Mouse (Mus musculus): Measurements from ENCODE around the gene Rasef.

Rasef gene

DNA sequence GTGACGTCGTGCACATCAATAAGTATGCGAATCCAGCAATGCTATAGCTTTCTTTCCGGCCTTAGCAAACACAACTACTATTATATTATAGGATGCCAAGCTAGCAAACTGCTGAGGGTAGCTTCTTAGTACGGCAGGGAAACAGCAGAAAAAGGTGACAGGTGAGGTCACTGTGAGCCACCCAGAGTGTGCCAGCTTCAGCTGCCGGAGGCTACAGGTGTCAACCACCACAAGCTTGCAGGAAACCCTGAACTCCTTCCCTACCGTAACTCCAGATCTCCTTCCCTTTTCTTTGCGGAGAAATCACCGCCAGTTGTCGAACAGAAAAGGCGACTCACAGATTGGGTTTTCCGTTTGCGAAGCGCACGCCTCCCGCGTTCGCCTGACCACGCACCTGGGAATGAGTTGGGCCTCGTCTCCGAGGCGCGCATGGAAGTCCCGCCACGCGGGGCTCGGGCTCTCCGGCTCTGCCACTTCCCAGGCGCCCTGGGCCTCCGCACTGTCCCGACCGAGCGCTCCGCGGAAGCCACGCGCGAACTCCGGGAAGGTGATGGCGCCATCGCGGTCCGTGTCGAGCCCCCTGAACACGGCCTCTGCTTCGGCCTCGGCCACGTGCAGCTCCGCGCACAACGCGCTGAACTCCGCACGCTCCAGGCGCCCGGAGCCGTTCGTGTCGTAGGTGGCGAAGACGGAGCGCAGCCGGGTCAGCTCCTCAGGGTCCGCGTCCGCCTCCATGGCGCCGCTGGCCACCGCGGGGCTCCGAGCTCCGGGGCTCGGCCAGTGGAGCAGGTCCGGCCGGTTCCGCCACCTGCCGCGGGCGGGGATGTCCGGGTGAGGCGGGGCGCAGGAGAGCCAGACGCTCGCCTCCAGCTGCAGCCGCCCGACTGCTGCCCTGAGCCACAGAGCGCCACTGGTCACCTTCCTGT, at the start of gene Rasef:
Gene Rasef, minus strand, starts transcription at position 735 of the 926 bp plus-strand sequence.
- DNase-seq (ENCODE audit: low read depth, low spot score): no peak
- H3K36me3 ChIP-seq (ENCODE audit: control insufficient read depth, insufficient read depth, low read length, poor library complexity, severe bottlenecking): no peaks in the 10 kb centered on the region

DNA sequence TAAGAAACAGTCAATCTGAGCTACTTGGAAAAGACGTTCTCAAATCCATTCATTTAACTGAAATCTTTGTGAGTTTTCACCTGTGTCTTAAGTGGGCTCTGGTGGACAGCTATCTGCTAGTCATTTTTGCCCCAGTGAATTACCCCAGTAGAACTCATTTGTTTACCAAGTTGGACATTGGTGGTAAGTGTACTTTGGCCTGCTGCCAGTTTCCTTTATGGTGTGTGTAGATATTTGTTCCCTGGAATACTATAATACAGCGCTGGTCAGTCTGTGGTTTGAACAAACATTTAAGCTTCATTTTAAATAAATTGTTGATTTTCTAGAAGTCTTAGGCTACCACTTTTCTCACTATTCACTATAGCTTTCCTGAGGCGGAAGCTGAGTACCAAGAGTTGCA, 35.8 kb upstream of the Rasef start:
- no peak for DNase-seq (ENCODE audit: low read depth, low spot score)
- no peaks in the 10 kb centered on the region for H3K27me3 ChIP-seq (ENCODE audit: control insufficient read depth, insufficient read depth, low read length, poor library complexity, severe bottlenecking)

More for the DNA sequence above, at the start of gene Rasef:
- no peaks in the 10 kb centered on the region for H3K27me3 ChIP-seq (ENCODE audit: control insufficient read depth, insufficient read depth, low read length, poor library complexity, severe bottlenecking)

DNA sequence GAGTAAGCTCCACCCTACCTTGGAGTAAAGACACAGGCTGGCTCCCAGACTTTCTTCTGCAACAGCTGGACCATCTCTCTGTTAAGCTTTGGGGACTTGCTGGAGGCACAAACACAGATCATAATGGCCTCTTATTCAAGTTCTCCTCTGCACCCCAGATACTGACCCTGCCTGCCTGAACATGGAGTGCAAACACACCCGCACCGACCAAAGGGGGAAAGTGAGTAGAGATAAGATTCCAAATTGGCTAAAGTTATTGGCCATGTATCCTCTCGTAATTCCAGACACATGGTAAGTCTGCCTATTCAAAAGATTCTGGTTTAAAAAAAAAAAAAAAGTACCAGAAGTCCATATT, 369 bp upstream of the Rasef start:
- no peaks in the 10 kb centered on the region for H3K27me3 ChIP-seq (ENCODE audit: control insufficient read depth, insufficient read depth, low read length, poor library complexity, severe bottlenecking)
- DNase-seq (ENCODE audit: low read depth, low spot score): no peak
- no peaks in the 10 kb centered on the region for H3K36me3 ChIP-seq (ENCODE audit: control insufficient read depth, insufficient read depth, low read length, poor library complexity, severe bottlenecking)

More for the DNA sequence above, 35.8 kb upstream of the Rasef start:
- H3K36me3 ChIP-seq (ENCODE audit: control insufficient read depth, insufficient read depth, low read length, poor library complexity, severe bottlenecking): no peaks in the 10 kb centered on the region

DNA sequence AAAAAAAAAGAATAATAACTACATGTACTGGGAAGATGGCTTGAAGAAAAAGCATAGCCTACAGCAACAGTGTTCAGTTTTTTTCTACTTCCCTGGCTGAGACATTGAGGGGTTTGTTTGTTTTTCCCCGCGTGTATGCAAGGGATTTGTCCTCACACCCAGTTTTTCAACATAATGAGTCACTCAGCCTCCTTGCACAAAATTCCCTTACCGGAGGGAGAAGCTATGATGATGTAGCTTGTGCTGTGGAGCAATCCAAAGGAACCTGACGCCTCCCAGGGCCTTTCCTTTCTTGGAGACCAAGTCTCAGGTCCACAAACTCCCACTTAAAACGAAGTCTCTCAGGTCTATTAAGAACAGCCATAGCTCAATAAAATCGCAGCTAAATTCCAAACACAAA, 1.3 kb downstream of the Rasef start:
- no peaks in the 10 kb centered on the region for H3K36me3 ChIP-seq (ENCODE audit: control insufficient read depth, insufficient read depth, low read length, poor library complexity, severe bottlenecking)
- H3K27me3 ChIP-seq (ENCODE audit: control insufficient read depth, insufficient read depth, low read length, poor library complexity, severe bottlenecking): no peaks in the 10 kb centered on the region
- DNase-seq (ENCODE audit: low read depth, low spot score): no peak

DNA sequence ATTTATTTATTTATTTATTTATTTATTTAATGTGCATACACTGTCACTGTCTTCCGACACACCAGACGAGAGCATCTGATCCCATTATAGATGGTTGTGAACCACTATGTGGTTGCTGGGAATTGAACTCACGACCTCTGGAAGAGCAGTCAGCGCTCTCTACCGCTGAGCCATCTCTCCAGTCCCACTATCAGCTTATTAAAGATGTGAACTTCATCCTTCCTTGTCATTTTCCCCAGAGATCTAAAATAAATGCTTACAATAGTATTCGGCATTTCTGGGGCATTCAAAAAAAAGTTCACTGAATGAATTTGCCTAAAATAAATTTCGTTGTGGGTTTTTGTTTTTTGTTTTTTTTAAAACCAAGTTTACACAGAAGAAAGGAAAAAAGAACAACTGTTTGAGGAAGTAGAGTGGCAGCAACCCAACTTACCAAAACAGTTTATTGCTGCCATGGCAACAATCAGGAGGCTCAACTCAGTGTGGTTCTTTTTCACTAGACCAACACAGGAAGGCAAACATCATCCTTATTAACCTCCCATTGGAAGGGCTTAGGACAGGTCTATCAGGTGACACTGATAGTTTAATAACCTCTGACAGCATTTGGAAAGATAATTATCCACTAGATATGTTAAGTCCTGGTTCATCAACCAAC, 2.6 kb downstream of the Rasef start:
- no peaks in the 10 kb centered on the region for H3K36me3 ChIP-seq (ENCODE audit: control insufficient read depth, insufficient read depth, low read length, poor library complexity, severe bottlenecking)
- no peaks in the 10 kb centered on the region for H3K27me3 ChIP-seq (ENCODE audit: control insufficient read depth, insufficient read depth, low read length, poor library complexity, severe bottlenecking)
- DNase-seq (ENCODE audit: low read depth, low spot score): no peak

DNA sequence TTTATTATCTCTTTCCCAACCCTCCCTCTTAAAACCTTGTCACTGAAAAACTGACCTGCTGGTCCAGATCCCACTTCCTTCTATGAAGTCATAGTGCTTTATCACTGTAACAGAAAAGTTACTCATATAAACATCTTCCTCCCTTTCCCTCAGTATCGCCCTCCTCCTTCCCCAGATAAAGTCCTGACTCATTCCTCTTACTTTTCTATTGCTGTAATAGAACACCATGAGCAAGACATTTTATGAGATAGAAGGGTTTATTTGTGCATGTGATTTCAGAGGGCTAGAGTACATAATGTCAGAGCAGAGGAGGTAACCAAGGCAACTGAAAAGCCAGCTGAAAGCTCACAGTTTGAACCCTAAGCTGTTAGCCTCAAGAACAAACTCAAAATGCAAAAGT, 6.6 kb downstream of the Rasef start:
- Histone ChIP-seq H3K36me3 (ENCODE audit: control insufficient read depth, insufficient read depth, low read length, poor library complexity, severe bottlenecking) (no peaks in the 10 kb centered on the region), H3K27me3 (ENCODE audit: control insufficient read depth, insufficient read depth, low read length, poor library complexity, severe bottlenecking) (no peaks in the 10 kb centered on the region)
- DNase-seq (ENCODE audit: low read depth, low spot score): no peak

DNA sequence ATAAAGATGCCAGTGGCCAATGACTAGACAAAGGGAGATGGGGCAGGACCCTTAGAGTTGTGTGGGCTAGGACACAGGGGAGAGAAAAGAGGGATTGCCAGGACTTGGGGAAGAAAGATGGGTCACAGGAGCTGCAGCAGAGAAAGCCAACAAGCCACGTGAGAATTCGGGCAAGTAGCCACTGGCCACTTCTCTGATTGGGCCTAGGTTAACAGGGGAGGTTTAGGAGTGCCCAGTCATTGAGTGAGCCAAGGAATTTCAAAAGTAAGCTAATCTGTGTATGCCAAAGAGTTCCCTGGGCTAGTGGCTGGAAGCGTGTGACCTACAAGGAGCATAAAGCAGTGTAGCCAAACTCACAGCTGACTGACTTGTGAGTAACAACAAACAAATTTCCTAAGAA, 9.7 kb downstream of the Rasef start:
- H3K36me3 ChIP-seq (ENCODE audit: control insufficient read depth, insufficient read depth, low read length, poor library complexity, severe bottlenecking): no peaks in the 10 kb centered on the region
- DNase-seq (ENCODE audit: low read depth, low spot score): no peak
- no peaks in the 10 kb centered on the region for H3K27me3 ChIP-seq (ENCODE audit: control insufficient read depth, insufficient read depth, low read length, poor library complexity, severe bottlenecking)

DNA sequence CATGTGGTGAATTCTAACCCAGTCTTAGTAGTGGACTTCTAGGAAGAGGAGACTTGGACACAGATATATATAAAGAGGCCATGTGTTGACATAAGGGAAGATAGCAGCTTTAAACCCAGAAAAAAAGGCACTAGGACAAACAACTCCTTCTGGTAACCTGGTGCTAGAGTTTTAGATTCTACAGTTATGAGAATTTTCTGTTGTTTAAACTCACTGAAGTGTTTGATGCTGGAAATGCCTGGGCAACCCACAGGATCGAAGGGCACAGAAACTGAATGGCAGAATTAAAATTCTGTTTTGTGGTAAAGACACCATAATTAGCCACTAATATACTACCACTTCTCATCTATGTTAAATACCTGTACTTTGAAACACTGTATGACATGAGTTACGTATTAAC, 15.5 kb downstream of the Rasef start:
- Histone ChIP-seq H3K36me3 (ENCODE audit: control insufficient read depth, insufficient read depth, low read length, poor library complexity, severe bottlenecking) (no peaks in the 10 kb centered on the region), H3K27me3 (ENCODE audit: control insufficient read depth, insufficient read depth, low read length, poor library complexity, severe bottlenecking) (no peaks in the 10 kb centered on the region)
- no peak for DNase-seq (ENCODE audit: low read depth, low spot score)

DNA sequence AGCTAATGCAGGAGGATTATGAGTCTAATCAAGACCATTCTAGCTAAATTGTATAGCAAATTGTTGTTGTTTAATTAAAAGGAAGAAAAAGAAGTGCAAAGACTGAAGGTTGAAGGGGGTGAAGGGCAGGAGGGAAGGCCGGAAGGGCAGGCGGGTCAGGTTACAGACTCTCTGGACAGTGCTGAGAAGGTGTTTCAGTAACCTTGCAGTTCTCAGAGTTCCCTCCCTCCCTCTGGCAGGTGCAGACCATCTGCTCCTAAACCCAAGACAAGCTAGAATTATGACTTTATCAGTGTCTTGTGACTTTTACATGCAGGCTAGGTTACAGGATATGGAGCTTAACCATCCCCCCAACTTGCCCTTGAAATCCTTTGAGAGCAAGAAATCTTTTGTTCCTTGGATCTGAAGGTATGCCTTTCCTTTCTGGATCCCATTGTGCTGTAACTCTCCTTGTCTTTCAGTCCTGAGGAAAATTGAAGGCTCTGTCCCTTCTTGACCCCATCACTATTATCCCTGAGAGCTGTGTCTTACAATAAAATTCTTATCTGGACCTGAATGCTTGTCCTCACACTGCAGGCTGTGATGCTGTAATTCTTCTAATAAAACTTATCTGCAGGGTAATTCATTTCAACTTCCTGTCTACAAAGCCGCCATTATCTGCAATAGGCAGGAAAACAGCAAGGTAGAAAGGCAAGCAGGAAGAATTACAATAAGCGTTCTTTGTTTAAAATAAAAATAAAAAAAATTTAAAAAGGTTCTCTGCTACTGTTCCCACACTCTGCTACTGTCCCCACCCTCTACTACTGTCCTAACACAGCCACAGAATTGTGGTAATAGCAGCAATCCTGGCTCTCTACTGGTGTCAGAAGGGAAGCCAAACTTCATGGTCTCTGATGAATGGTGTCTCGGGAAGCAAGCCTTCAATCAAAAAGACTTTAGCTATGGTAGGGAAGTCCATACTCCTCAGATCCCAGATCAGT, 16.7 kb downstream of the Rasef start:
- Histone ChIP-seq H3K36me3 (ENCODE audit: control insufficient read depth, insufficient read depth, low read length, poor library complexity, severe bottlenecking) (no peaks in the 10 kb centered on the region), H3K27me3 (ENCODE audit: control insufficient read depth, insufficient read depth, low read length, poor library complexity, severe bottlenecking) (no peaks in the 10 kb centered on the region)
- DNase-seq (ENCODE audit: low read depth, low spot score): no peak

DNA sequence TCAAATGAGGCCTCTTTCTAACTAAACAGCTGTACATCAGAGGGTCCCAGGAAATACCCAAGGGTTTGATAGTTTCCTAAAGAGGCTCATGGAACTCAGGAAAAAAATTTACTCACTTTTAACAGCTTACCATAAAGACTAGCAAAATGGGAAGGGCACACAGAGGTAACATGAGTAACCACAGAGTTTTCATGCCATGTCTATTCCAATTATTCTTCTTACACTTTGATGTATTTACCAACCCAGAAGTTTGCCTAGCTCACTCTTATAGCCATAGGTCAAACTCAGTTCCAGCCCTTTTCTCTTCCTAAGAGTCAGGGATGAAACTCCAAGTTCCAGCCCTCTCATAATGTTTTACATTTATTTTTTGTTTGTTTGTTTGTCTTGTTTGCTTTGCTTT, 18.8 kb downstream of the Rasef start:
- Histone ChIP-seq H3K36me3 (ENCODE audit: control insufficient read depth, insufficient read depth, low read length, poor library complexity, severe bottlenecking) (no peaks in the 10 kb centered on the region), H3K27me3 (ENCODE audit: control insufficient read depth, insufficient read depth, low read length, poor library complexity, severe bottlenecking) (no peaks in the 10 kb centered on the region)
- DNase-seq (ENCODE audit: low read depth, low spot score): no peak

DNA sequence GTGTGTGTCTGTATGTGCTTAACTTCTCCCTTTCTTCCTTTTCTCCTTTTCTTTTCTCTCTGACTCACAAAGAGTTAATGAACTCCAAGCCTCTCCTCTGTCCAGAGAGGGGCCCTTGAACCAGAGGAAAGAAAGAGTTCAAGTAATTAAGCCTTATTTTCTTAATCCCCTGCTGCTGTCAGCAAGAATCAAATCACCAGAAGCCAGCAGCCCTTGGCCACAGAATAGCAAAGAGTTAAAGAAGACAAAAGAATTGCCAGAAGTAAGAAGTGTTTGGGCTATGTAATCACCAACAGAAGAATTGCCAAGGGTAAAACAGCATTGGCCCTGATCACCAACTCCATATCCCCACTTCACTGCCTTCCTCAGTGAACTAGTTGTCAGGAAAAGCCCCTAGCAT, 20.2 kb downstream of the Rasef start:
- DNase-seq (ENCODE audit: low read depth, low spot score): no peak
- Histone ChIP-seq H3K27me3 (ENCODE audit: control insufficient read depth, insufficient read depth, low read length, poor library complexity, severe bottlenecking) (no peaks in the 10 kb centered on the region), H3K36me3 (ENCODE audit: control insufficient read depth, insufficient read depth, low read length, poor library complexity, severe bottlenecking) (no peaks in the 10 kb centered on the region)

DNA sequence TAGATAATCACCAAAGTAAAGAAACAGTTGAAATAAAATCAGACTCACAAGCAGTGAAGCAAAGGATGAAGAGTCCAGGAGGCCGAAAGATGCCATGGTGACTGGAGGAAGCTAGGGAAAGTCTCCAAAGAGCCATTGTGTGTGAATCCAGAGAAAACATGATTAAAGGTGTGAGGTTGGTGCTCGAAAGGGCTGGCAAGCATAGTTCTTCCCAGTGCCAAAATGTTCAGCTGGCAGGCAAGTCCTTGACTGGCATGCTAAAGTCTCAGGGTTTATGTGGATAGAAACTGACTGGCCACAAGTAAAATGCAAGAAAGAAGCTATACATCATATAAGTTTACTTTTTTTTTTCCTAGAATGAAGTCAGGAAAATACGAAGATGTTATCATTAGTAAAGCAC, 22.6 kb downstream of the Rasef start:
- no peaks in the 10 kb centered on the region for H3K27me3 ChIP-seq (ENCODE audit: control insufficient read depth, insufficient read depth, low read length, poor library complexity, severe bottlenecking)
- DNase-seq (ENCODE audit: low read depth, low spot score): no peak
- H3K36me3 ChIP-seq (ENCODE audit: control insufficient read depth, insufficient read depth, low read length, poor library complexity, severe bottlenecking): no peaks in the 10 kb centered on the region

DNA sequence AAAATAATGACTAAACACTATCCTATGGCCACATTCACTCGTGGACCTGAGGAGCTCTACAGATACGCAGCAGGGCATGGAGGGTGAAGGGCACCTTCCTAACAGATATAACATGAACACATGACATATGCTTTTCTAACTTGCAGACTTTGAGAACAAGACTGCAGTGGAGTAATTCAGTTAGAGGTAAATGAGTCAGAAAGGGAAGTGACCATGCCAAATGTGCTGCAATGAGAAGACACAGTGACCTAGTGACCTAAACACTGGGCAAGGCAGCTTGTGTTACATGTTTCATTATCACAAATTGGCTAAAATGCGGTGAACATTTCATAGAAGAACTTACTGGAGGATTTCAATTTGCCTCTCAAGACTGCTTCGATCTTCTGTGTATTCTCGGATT, 42.6 kb downstream of the Rasef start:
- DNase-seq (ENCODE audit: low read depth, low spot score): no peak
- Histone ChIP-seq H3K27me3 (ENCODE audit: control insufficient read depth, insufficient read depth, low read length, poor library complexity, severe bottlenecking) (no peaks in the 10 kb centered on the region), H3K36me3 (ENCODE audit: control insufficient read depth, insufficient read depth, low read length, poor library complexity, severe bottlenecking) (no peaks in the 10 kb centered on the region)

DNA sequence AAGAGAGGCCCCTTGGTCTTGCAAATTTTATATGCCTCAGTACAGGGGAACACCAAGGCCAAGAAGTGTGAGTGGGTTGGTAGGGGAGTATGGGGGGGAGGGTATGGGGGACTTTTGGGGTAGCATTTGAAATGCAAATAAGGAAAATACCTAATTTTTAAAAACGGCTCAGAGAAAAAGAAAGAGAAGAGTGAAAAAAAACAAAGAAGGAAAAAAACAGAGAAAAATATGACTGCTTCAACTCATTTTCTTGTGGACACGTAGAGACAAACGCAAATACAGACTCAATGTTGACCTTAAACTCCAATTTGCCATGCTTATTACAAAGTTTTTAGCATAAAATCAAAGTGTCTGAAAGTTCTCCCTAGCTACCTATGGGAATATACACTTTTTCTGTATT, 51.4 kb downstream of the Rasef start:
- DNase-seq (ENCODE audit: low read depth, low spot score): no peak
- Histone ChIP-seq H3K27me3 (ENCODE audit: control insufficient read depth, insufficient read depth, low read length, poor library complexity, severe bottlenecking) (no peaks in the 10 kb centered on the region), H3K36me3 (ENCODE audit: control insufficient read depth, insufficient read depth, low read length, poor library complexity, severe bottlenecking) (no peaks in the 10 kb centered on the region)

DNA sequence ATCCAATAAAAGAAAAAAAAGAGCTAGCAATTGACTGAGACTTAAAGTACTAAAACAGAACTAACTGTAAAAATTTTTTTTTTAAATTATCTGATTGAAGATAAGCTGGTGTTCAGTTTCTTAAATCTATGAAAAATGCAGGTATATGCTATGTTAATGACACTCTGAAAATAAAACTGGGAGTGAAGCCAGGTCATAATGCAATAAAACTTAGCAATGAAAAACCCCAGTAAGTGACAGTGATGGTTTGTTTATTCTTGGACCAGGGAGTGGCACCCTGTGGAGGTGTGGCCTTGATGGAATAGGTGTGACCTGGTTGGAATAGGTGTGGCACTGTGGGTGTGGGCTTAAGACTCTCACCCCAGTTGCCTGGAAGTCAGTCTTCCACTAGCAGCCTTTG, 71.0 kb downstream of the Rasef start:
- no peaks in the 10 kb centered on the region for H3K27me3 ChIP-seq (ENCODE audit: control insufficient read depth, insufficient read depth, low read length, poor library complexity, severe bottlenecking)
- no peak for DNase-seq (ENCODE audit: low read depth, low spot score)
- H3K36me3 ChIP-seq (ENCODE audit: control insufficient read depth, insufficient read depth, low read length, poor library complexity, severe bottlenecking): no peaks in the 10 kb centered on the region

Data from splenic B cell, adult 2 months (primary cell).